Mouse (Mus musculus): ENCODE results near the gene Celsr3. TPM values are rescaled to one million over a fixed set of nuclear protein-coding genes. Genes with fewer than 3 reads are reported as not detected.

Celsr3 gene
- polyA plus RNA-seq (2015; fragmentation: Nextera tagmentation; extraction: Ambion mirVana), result 0.12 and 0.26 TPM in 2 replicates

DNA sequence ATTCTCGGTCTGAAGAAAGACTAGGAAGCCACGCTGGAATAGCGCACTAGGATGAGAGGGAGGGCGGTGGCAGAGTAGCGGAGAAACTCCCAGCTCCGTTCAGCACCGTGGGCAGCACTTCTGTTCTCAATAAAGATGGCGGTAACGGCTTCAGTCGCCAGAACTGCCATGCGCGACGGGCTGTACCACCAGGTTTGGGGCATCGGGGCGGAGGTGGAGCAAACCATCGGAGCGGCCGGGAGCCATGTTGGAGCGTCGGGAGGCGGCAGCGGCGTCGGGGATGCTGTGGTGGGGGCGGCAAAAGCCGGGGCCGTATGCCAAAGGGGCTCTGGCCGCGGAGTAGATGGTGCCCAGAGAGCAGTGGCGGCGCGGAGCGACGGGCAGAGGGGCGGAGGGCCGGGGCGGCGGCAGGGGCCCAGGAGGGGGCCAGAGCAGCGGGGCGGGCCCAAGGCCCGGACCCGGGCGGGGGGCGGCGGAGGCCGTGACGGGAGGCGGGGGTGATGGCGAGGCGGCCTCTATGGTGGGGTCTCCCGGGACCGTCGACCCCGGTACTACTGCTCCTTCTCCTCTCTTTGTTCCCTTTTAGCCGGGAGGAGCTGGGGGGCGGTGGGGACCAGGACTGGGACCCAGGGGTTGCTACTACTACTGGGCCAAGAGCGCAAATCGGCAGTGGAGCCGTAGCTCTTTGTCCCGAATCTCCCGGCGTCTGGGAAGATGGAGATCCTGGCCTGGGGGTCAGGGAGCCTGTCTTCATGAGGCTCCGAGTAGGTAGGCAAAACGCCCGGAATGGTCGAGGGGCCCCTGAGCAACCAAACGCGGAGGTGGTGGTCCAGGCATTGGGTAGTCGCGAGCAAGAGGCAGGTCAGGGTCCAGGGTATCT lies at the start of gene Celsr3:
Gene Celsr3 (plus strand): TSS at position 501 of the 880 bp plus-strand sequence.
- peak within 1 kb of the TSS; percentile 83 for H3K4me2 ChIP-seq (replicated peaks; ENCODE audit: low read depth, low read length)
- H3K9ac ChIP-seq (replicated peaks; ENCODE audit: low read length), result no peak within 1 kb of the TSS
- no peaks in the 10 kb centered on the region for H3K36me3 ChIP-seq (ENCODE audit: insufficient read depth, low read length)
- 4% methylated on average over 47 of the region's 70 CpGs for WGBS
- ATAC-seq (ENCODE audit: low FRiP score, low TSS enrichment), result peak; percentile 50
- peaks cover 81% of the 10 kb centered on the region for H3K27me3 ChIP-seq (ENCODE audit: insufficient read depth, low read length)
- no peaks in the 10 kb centered on the region for H3K9me3 ChIP-seq (ENCODE audit: low read length)
- peak within 1 kb of the TSS; percentile 49 for H3K4me3 ChIP-seq (ENCODE audit: low read length)
- H3K4me1 ChIP-seq (ENCODE audit: insufficient read depth, low read length), result peaks cover 10% of the 10 kb centered on the region
- no peak within 1 kb of the TSS for H3K27ac ChIP-seq (ENCODE audit: low read length)

DNA sequence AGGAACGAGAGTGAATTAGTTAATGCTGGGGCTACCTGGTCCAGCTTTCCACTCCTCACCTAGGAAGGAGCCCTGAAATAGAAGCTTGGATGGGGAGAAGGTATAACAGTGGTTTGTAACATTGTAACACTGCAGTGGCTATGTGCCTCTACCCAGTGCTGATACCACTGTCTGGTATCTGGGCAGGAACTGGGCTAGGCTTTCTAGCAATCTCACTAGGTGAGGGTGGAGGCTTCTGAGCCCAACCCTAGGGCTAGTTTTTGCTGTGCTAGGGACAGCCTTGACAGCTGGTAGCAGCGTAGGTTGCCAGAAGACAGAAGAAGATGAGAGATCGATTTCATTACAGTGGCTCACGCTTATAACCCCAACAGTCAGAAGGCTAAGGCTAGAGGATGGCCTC lies 49.5 kb upstream of the Celsr3 start:
- H3K27ac ChIP-seq (ENCODE audit: low read length), result no peak overlapping the region
- H3K9ac ChIP-seq (replicated peaks; ENCODE audit: low read length), result no peak overlapping the region
- H3K4me2 ChIP-seq (replicated peaks; ENCODE audit: low read depth, low read length), result no peak overlapping the region
- 0 out of 2 replicates have a peak, but pooled peaks cover 5% of the 10 kb centered on the region for H3K9me3 ChIP-seq (ENCODE audit: low read length)
- no peaks in the 10 kb centered on the region for H3K4me1 ChIP-seq (ENCODE audit: insufficient read depth, low read length)
- WGBS, result 75% methylated on average over 4 of the region's 4 CpGs
- H3K4me3 ChIP-seq (ENCODE audit: low read length), result no peak overlapping the region
- no peak for ATAC-seq (ENCODE audit: low FRiP score, low TSS enrichment)
- H3K27me3 ChIP-seq (ENCODE audit: insufficient read depth, low read length), result no peaks in the 10 kb centered on the region
- no peaks in the 10 kb centered on the region for H3K36me3 ChIP-seq (ENCODE audit: insufficient read depth, low read length)

DNA sequence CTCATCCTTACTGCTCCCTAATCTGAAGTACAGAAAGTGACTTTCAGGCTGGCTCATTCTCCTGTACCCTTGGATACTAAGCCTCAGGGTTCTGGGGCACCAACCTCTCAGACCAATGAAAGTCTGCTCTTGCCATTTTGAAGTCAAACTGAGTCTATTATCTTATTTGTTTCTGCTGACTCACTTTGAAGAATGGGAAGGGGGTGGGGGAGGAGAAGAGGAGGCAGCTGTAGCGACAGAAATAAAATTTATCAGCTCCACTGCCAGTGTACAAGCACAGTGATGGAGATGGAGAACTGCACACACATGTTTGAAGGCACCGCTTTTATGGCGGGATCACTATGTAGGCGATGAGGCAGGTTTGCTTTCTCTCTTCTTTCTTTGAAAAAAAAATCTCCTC lies 48.8 kb upstream of the Celsr3 start:
- H3K27ac ChIP-seq (ENCODE audit: low read length), result no peak overlapping the region
- 0 out of 2 replicates have a peak, but pooled peaks cover 3% of the 10 kb centered on the region for H3K9me3 ChIP-seq (ENCODE audit: low read length)
- no peaks in the 10 kb centered on the region for H3K27me3 ChIP-seq (ENCODE audit: insufficient read depth, low read length)
- no peak overlapping the region for H3K4me3 ChIP-seq (ENCODE audit: low read length)
- no peak overlapping the region for H3K4me2 ChIP-seq (replicated peaks; ENCODE audit: low read depth, low read length)
- 75% methylated on average over 4 of the region's 4 CpGs for WGBS
- peaks cover 6% of the 10 kb centered on the region; the same call in 1 of the 2 replicates for H3K4me1 ChIP-seq (ENCODE audit: insufficient read depth, low read length)
- ATAC-seq (ENCODE audit: low FRiP score, low TSS enrichment), result no peak
- H3K9ac ChIP-seq (replicated peaks; ENCODE audit: low read length), result no peak overlapping the region
- H3K36me3 ChIP-seq (ENCODE audit: insufficient read depth, low read length), result no peaks in the 10 kb centered on the region

DNA sequence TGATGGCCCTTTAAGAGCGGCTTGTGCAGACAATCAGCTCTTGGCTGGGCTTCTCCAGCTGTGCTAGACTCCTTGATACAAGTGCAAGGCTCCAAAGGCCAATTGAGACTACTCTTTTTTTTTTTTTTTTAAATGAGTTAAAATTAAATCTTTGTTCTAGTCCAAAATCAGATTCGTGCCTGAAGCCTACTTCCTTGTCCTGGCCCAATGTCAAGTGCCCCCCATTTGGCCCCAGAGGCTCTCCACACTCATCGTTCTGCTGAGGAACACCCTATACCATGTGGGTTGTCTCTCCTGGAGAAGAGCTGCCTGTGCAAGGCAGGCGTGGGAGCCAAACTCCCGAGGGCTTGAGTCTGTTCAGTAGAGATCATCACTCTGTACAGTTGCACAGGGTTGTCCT lies 45.2 kb upstream of the Celsr3 start:
- H3K4me3 ChIP-seq (ENCODE audit: low read length), result no peak overlapping the region

GRCm38 (mm10) chr9:108781891-108782290 lies 44.2 kb upstream of the Celsr3 start:
- no peaks in the 10 kb centered on the region for H3K27me3 ChIP-seq (ENCODE audit: insufficient read depth, low read length)
- no peak overlapping the region for H3K27ac ChIP-seq (ENCODE audit: low read length)
- H3K9ac ChIP-seq (replicated peaks; ENCODE audit: low read length), result no peak overlapping the region
- no peak overlapping the region for H3K4me3 ChIP-seq (ENCODE audit: low read length)
- H3K36me3 ChIP-seq (ENCODE audit: insufficient read depth, low read length), result peaks cover 6% of the 10 kb centered on the region; the same call in 1 of the 2 replicates
- peaks cover 34% of the 10 kb centered on the region for H3K4me1 ChIP-seq (ENCODE audit: insufficient read depth, low read length)
- no peak overlapping the region for H3K4me2 ChIP-seq (replicated peaks; ENCODE audit: low read depth, low read length)
- H3K9me3 ChIP-seq (ENCODE audit: low read length), result no peaks in the 10 kb centered on the region
- WGBS, result 38% methylated on average over 4 of the region's 4 CpGs
- ATAC-seq (ENCODE audit: low FRiP score, low TSS enrichment), result no peak

More for the DNA sequence above, 45.2 kb upstream of the Celsr3 start:
- H3K27ac ChIP-seq (ENCODE audit: low read length), result no peak overlapping the region
- no peaks in the 10 kb centered on the region for H3K27me3 ChIP-seq (ENCODE audit: insufficient read depth, low read length)
- no peak overlapping the region for H3K4me2 ChIP-seq (replicated peaks; ENCODE audit: low read depth, low read length)
- WGBS, result 55% methylated on average over 5 of the region's 5 CpGs
- H3K9ac ChIP-seq (replicated peaks; ENCODE audit: low read length), result no peak overlapping the region
- H3K4me1 ChIP-seq (ENCODE audit: insufficient read depth, low read length), result peaks cover 26% of the 10 kb centered on the region
- no peak for ATAC-seq (ENCODE audit: low FRiP score, low TSS enrichment)
- peaks cover under 1% of the 10 kb centered on the region; the same call in 1 of the 2 replicates for H3K36me3 ChIP-seq (ENCODE audit: insufficient read depth, low read length)
- no peaks in the 10 kb centered on the region for H3K9me3 ChIP-seq (ENCODE audit: low read length)

DNA sequence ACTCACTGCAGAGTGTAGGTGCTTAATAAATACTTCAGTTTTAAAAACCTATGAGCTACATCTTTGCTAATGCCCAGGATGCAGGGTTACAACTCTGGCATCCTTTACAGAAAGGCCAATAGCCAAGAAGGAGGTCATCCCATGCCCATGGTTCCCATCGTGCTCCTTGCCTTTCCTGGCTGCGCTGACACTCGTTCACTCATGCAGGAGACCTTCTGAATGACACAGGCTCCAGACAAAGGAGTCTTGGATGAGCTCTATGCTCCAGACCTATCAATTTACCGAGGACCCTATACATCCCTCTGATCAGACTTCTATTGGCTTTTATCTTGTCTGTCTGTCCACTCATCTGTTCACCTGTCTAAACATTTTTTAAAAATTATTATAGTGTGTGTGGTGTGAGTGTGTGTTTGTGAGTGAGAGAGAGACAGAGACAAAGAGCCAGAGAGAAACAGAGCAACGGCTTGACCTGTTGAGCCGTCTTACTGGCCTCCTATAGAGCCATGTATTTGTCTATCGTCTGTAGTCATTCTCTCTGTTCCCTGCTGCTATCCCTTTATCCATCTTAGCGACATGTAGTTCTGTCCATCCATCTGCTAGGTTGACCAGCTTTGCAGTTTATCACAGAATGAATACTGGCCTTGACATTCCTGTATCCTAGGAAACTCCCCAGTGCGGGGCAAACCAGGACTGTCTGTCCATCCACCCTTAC lies 43.1 kb upstream of the Celsr3 start:
- 23% methylated on average over 9 of the region's 9 CpGs for WGBS
- no peak overlapping the region for H3K27ac ChIP-seq (ENCODE audit: low read length)

DNA sequence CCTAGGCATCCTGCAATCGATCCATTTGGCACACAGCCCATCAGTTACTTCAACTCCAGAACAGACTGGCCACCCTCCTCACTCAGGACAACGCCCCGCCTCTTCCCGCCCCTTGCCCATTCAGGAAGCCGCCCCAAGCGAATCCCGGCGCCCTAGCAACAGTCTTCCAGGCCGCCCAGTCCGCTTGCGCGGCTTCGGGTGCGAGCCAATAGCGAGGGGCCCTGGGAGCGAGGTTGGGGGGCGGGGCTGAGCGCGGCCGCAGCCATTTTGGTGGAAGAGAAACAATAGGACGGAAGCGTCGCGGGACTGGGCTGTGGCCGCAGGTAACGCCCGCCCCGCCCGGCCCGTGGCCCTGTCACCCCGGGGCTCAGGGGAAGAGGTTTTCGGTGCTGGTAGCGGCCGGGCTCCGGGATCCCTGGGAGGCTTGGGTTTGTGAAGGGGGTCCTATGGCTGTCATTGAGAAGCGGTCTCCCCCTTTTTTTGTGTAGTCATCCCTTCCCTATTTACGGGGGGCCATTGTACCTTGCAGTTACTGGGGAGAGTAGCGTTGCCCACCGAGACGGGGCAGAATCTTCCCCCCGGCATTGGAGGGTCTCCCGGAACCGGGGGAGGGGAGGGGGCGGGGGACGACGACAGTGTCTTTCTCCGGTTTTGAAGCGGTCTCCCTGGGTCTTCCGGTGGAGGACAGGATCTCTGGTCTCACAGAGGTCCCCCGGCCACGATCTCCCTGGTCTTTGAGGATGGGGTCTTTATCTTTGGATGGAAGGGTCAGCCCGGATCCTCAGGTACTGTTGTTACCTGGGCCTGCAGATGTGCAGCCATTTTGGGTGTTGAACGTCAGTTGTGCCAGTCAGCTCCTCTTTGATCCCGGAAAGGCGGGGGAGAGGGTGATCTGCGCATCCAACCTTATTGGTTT lies 42.3 kb upstream of the Celsr3 start, which contains the start of gene Ip6k2:
Gene Ip6k2 (plus strand): TSS at position 249 of the 916 bp plus-strand sequence.
- WGBS, result under 1% methylated on average over 56 of the region's 56 CpGs
- H3K4me2 ChIP-seq (replicated peaks; ENCODE audit: low read depth, low read length), result peak within 1 kb of the TSS; percentile 77

More for the DNA sequence above, 43.1 kb upstream of the Celsr3 start:
- no peaks in the 10 kb centered on the region for H3K27me3 ChIP-seq (ENCODE audit: insufficient read depth, low read length)
- H3K36me3 ChIP-seq (ENCODE audit: insufficient read depth, low read length), result peaks cover 6% of the 10 kb centered on the region; the same call in 1 of the 2 replicates
- H3K9ac ChIP-seq (replicated peaks; ENCODE audit: low read length), result peak overlapping the region; percentile 99
- no peaks in the 10 kb centered on the region for H3K9me3 ChIP-seq (ENCODE audit: low read length)
- peaks cover 45% of the 10 kb centered on the region for H3K4me1 ChIP-seq (ENCODE audit: insufficient read depth, low read length)
- peak overlapping the region; percentile 61 for H3K4me2 ChIP-seq (replicated peaks; ENCODE audit: low read depth, low read length)
- ATAC-seq (ENCODE audit: low FRiP score, low TSS enrichment), result 0 out of 2 replicates have a peak, but pooled peaks have one; percentile 5
- peak overlapping the region; percentile 90 for H3K4me3 ChIP-seq (ENCODE audit: low read length)

DNA sequence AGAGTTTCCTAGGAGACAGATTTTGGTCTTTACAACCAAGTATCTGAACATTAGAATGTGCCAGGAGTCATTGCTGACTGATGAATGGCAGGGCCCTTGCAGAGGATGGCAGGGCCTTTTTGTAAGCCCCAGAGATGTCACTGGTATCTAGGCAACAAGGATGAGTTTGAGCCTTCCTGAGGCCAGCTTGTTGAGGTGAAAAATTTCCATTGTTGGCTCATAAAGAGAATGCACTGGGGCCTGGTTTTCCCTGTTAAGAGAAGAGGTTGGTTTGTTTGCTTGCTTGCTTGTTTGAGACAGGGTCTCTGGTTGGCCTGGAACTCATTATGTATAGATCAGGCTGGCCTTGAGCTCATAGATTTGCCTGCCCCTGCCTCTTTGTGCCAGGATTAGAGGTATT lies 40.7 kb upstream of the Celsr3 start:
- peak overlapping the region; percentile 36 for H3K9ac ChIP-seq (replicated peaks; ENCODE audit: low read length)
- no peak for ATAC-seq (ENCODE audit: low FRiP score, low TSS enrichment)
- no peaks in the 10 kb centered on the region for H3K9me3 ChIP-seq (ENCODE audit: low read length)
- H3K4me1 ChIP-seq (ENCODE audit: insufficient read depth, low read length), result peaks cover 62% of the 10 kb centered on the region
- peaks cover 6% of the 10 kb centered on the region; the same call in 1 of the 2 replicates for H3K36me3 ChIP-seq (ENCODE audit: insufficient read depth, low read length)
- no peaks in the 10 kb centered on the region for H3K27me3 ChIP-seq (ENCODE audit: insufficient read depth, low read length)
- peak overlapping the region; percentile 90 for H3K4me3 ChIP-seq (ENCODE audit: low read length)
- no peak overlapping the region for H3K27ac ChIP-seq (ENCODE audit: low read length)
- peak overlapping the region; percentile 77 for H3K4me2 ChIP-seq (replicated peaks; ENCODE audit: low read depth, low read length)

More for the DNA sequence above, 42.3 kb upstream of the Celsr3 start, which contains the start of gene Ip6k2:
- Histone ChIP-seq H3K36me3 (ENCODE audit: insufficient read depth, low read length) (peaks cover 6% of the 10 kb centered on the region; the same call in 1 of the 2 replicates), H3K4me3 (ENCODE audit: low read length) (peak within 1 kb of the TSS; percentile 90), H3K4me1 (ENCODE audit: insufficient read depth, low read length) (peaks cover 53% of the 10 kb centered on the region), H3K9ac (replicated peaks; ENCODE audit: low read length) (peak within 1 kb of the TSS; percentile 99), H3K27me3 (ENCODE audit: insufficient read depth, low read length) (no peaks in the 10 kb centered on the region), H3K27ac (ENCODE audit: low read length) (peak within 1 kb of the TSS; percentile 87), H3K9me3 (ENCODE audit: low read length) (no peaks in the 10 kb centered on the region)
- peak; percentile 99 for ATAC-seq (ENCODE audit: low FRiP score, low TSS enrichment)

GRCm38 (mm10) chr9:108786494-108786893 lies 39.6 kb upstream of the Celsr3 start:
- H3K27ac ChIP-seq (ENCODE audit: low read length), result no peak overlapping the region
- WGBS, result 90% methylated on average over 1 of the region's 1 CpGs
- H3K27me3 ChIP-seq (ENCODE audit: insufficient read depth, low read length), result no peaks in the 10 kb centered on the region
- peaks cover 65% of the 10 kb centered on the region for H3K4me1 ChIP-seq (ENCODE audit: insufficient read depth, low read length)
- ATAC-seq (ENCODE audit: low FRiP score, low TSS enrichment), result no peak
- no peak overlapping the region for H3K9ac ChIP-seq (replicated peaks; ENCODE audit: low read length)
- peaks cover 6% of the 10 kb centered on the region; the same call in 1 of the 2 replicates for H3K36me3 ChIP-seq (ENCODE audit: insufficient read depth, low read length)
- H3K9me3 ChIP-seq (ENCODE audit: low read length), result no peaks in the 10 kb centered on the region
- 0 out of 2 replicates have a peak overlapping the region, but pooled peaks have one; percentile 77 for H3K4me2 ChIP-seq (replicated peaks; ENCODE audit: low read depth, low read length)
- H3K4me3 ChIP-seq (ENCODE audit: low read length), result no peak overlapping the region

All from kidney, embryonic 16.5 days (tissue).